Mouse (Mus musculus): ENCODE results near the gene Nhlrc1. TPM values are rescaled to one million over a fixed set of nuclear protein-coding genes. Genes with fewer than 3 reads are reported as not detected.

Nhlrc1 gene
- total and polyA plus RNA-seq, 3 experiments: not detected

DNA sequence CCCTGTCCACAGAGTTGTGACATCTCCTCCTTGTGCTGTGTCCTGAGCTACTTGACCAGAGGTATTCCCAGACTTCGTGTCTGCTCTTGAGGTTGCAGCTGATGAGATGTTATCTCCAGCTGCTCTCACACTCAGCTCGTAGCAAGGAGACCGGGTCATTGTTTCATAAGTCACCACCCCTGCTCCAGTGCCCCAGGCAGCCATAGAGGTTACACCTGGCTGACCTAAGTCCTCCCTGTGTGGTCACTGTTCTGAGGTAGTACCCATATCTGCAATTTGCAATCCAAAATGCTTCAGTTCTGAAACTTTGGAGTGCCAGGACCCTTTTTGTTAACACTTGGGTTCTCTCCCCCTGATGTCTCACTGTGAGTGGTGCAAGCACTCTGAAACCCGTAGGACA, 35.4 kb upstream of the Nhlrc1 start (continued):
- TF ChIP-seq CHD2 (IDR thresholded peaks at IDR 0.05; ENCODE audit: low read length): no peak
- no peak for TF ChIP-seq MXI1 (IDR thresholded peaks at IDR 0.05; ENCODE audit: low read depth, low read length)

DNA sequence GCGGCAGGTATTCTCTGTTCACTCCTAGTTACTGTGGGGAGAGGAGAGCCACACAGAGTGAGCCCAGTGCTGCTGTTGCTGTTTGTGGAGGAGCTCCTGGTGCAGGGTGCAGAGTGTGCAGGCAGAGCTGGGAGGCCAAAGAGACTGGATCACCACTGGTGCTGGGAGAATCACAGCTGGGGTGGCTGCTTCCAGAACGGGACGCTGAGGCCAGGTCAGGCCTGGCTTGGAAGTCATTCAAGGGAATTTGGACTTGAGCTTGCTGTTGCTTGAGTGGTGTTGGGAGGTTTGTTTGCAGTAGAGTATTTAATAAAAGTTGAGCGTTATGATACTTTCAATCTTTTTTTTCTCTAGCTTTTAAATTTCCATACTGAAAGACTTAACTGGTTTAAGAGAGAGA, 33.3 kb upstream of the Nhlrc1 start:
- Histone ChIP-seq H3K9ac (ENCODE audit: control insufficient read depth, low read depth, low read length, poor library complexity, severe bottlenecking) (no peak overlapping the region), H3K27ac (ENCODE audit: control insufficient read depth, low read depth, low read length) (no peak overlapping the region), H3K27me3 (ENCODE audit: control insufficient read depth in 1 of 2, insufficient read depth in 2 of 2, low read length in 2 of 2) (no peaks in the 10 kb centered on the region), H3K4me3 (ENCODE audit: control insufficient read depth in 1 of 2, insufficient read depth in 1 of 2, low read depth in 2 of 2, low read length in 2 of 2) (no peak overlapping the region), H3K9me3 (replicated peaks; ENCODE audit: insufficient read depth, low read length) (no peaks in the 10 kb centered on the region), H3K36me3 (ENCODE audit: control insufficient read depth in 1 of 2, insufficient read depth in 2 of 2, low read length in 2 of 2) (no peaks in the 10 kb centered on the region), H3K4me1 (ENCODE audit: control insufficient read depth in 1 of 2, insufficient read depth in 2 of 2, low read length in 2 of 2) (no peaks in the 10 kb centered on the region), H3K79me2 (ENCODE audit: control insufficient read depth, insufficient read depth, low read length, poor library complexity) (peaks cover 3% of the 10 kb centered on the region)
- TF ChIP-seq RCOR1 (IDR thresholded peaks at IDR 0.05; ENCODE audit: low read depth, low read length): no peak
- TF ChIP-seq NRF1 (IDR thresholded peaks at IDR 0.05; ENCODE audit: insufficient read depth, low read depth, low read length, poor library complexity, severe bottlenecking): no peak
- TF ChIP-seq POLR2AphosphoS2 (IDR thresholded peaks at IDR 0.05; ENCODE audit: low read length): no peak
- no peak for TF ChIP-seq POLR2AphosphoS5 (IDR thresholded peaks at IDR 0.05; ENCODE audit: borderline replicate concordance, low read depth, low read length)
- no peak for TF ChIP-seq TBP (IDR thresholded peaks at IDR 0.05; ENCODE audit: low read depth, low read length)
- no peak for TF ChIP-seq JUND (IDR thresholded peaks at IDR 0.05; ENCODE audit: low read depth, low read length)
- TF ChIP-seq MYC (IDR thresholded peaks at IDR 0.05; ENCODE audit: low read depth, low read length): no peak
- no peak for DNase-seq (ENCODE audit: low read depth, low spot score)

DNA sequence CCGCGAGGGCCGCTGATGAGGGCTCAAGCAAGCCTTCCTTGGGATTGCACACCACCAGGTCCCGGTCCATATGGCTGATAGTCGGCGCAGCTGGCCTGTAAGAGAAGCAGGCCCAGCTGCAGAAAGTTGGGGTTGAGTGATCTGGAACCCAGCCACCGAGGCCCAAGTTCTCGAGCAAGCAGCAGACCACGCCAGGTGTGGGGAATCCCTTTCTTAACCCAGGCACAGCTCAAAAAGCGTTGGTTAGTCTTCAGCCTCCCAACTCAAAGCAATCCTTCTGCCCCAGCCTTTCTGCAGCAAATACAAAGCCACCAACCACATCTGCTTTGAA, 29.9 kb upstream of the Nhlrc1 start, which contains the start of gene Tpmt:
Gene Tpmt (minus strand): TSS at position 121 of the 331 bp plus-strand sequence.
- H3K27ac ChIP-seq (ENCODE audit: control insufficient read depth, low read depth, low read length): 0 out of 2 replicates have a peak within 1 kb of the TSS, but pooled peaks have one; percentile 17
- no peaks in the 10 kb centered on the region for H3K27me3 ChIP-seq (ENCODE audit: control insufficient read depth in 1 of 2, insufficient read depth in 2 of 2, low read length in 2 of 2)
- H3K79me2 ChIP-seq (ENCODE audit: control insufficient read depth, insufficient read depth, low read length, poor library complexity): peaks cover 3% of the 10 kb centered on the region
- TF ChIP-seq MAFK (IDR thresholded peaks at IDR 0.05; ENCODE audit: borderline replicate concordance, low read depth, low read length) (no peak), POLR2AphosphoS2 (IDR thresholded peaks at IDR 0.05; ENCODE audit: low read length) (no peak), MYB (IDR thresholded peaks at IDR 0.05; ENCODE audit: low read depth, low read length) (no peak), GABPA (IDR thresholded peaks at IDR 0.05; ENCODE audit: low read depth, low read length) (no peak), NRF1 (IDR thresholded peaks at IDR 0.05; ENCODE audit: insufficient read depth, low read depth, low read length, poor library complexity, severe bottlenecking) (no peak), CTCF (IDR thresholded peaks at IDR 0.05 in 2 of 3, conservative IDR thresholded peaks at IDR 0.05 in 1 of 3; ENCODE audit: control insufficient read depth in 1 of 3, insufficient read depth in 1 of 3, low read depth in 2 of 3, low read length in 3 of 3, poor library complexity in 1 of 3, severe bottlenecking in 1 of 3) (no peak), SMC3 (IDR thresholded peaks at IDR 0.05; ENCODE audit: low read depth, low read length) (no peak), JUND (IDR thresholded peaks at IDR 0.05; ENCODE audit: low read depth, low read length) (no peak), ZNF384 (IDR thresholded peaks at IDR 0.05; ENCODE audit: low read depth, low read length) (no peak), POLR2A (IDR thresholded peaks at IDR 0.05; ENCODE audit: control insufficient read depth in 1 of 2, insufficient read depth in 1 of 2, low read depth in 1 of 2, low read length in 2 of 2, poor library complexity in 1 of 2) (no peak), E2F4 (IDR thresholded peaks at IDR 0.05; ENCODE audit: borderline replicate concordance, low read depth, low read length) (no peak), CHD1 (IDR thresholded peaks at IDR 0.05; ENCODE audit: low read depth, low read length) (no peak), POLR2AphosphoS5 (IDR thresholded peaks at IDR 0.05; ENCODE audit: borderline replicate concordance, low read depth, low read length) (no peak), NELFE (IDR thresholded peaks at IDR 0.05; ENCODE audit: low read depth, low read length) (no peak), TCF12 (IDR thresholded peaks at IDR 0.05; ENCODE audit: low read depth, low read length) (no peak), KAT2A (conservative IDR thresholded peaks at IDR 0.05; ENCODE audit: low read depth, low read length) (no peak), MEF2A (IDR thresholded peaks at IDR 0.05; ENCODE audit: extremely low read depth, insufficient replicate concordance, low read depth, low read length, poor library complexity, severe bottlenecking) (no peak), MXI1 (IDR thresholded peaks at IDR 0.05; ENCODE audit: low read depth, low read length) (no peak), ZC3H11A (IDR thresholded peaks at IDR 0.05; ENCODE audit: low read depth, low read length) (no peak)
- no peaks in the 10 kb centered on the region for H3K36me3 ChIP-seq (ENCODE audit: control insufficient read depth in 1 of 2, insufficient read depth in 2 of 2, low read length in 2 of 2)
- peak within 1 kb of the TSS; percentile 95 to 97 for H3K4me3 ChIP-seq (ENCODE audit: control insufficient read depth in 1 of 2, insufficient read depth in 1 of 2, low read depth in 2 of 2, low read length in 2 of 2)
- H3K9ac ChIP-seq (ENCODE audit: control insufficient read depth, low read depth, low read length, poor library complexity, severe bottlenecking): peak within 1 kb of the TSS; percentile 92
- DNase-seq (ENCODE audit: low read depth, low spot score): peak; percentile 12
- no peaks in the 10 kb centered on the region for H3K9me3 ChIP-seq (replicated peaks; ENCODE audit: insufficient read depth, low read length)
- peaks cover 0 to 5% of the 10 kb centered on the region in 2 experiments; a peak in 2 of 4 replicates for H3K4me1 ChIP-seq (ENCODE audit: control insufficient read depth in 1 of 2, insufficient read depth in 2 of 2, low read length in 2 of 2)

Measured in MEL (cell line).